Mouse (Mus musculus) E14TG2a.4 (cell line): Measurements from ENCODE around the gene Nradd.

Experiments
- CTCF ChIP-seq: conservative IDR thresholded peaks from 2 replicates; pipeline ENCODE4 v1.5.1; 2014; ENCODE audit warnings: low read length
- POU5F1 ChIP-seq: IDR thresholded peaks from 2 replicates; pipeline ENCODE4 v1.6.1; 2014; ENCODE audit warnings: low read length, borderline replicate concordance

- TF ChIP-seq CTCF = no peak
- TF ChIP-seq POU5F1 = no peak
Observed at GRCm38 (mm10) chr9:110669785-110670184, 45.5 kb upstream of the Nradd start.
